Mouse (Mus musculus) gastrocnemius, adult 2 months (tissue): ENCODE results near the gene Disp2. TPM values are rescaled to one million over a fixed set of nuclear protein-coding genes. Genes with fewer than 3 reads are reported as not detected.

Experiments used
- DNase-seq: peaks from one replicate; pipeline ENCODE4 v3.0.0; 2022
- H3K27ac ChIP-seq: fragments of 200-600 bp; 2 replicates; pipeline ENCODE4 v1.8.1; 2022; ENCODE audit warnings: mild to moderate bottlenecking
- H3K4me3 ChIP-seq: fragments of 200-600 bp; 2 replicates; pipeline ENCODE4 v1.8.1; 2022; ENCODE audit warnings: mild to moderate bottlenecking, moderate library complexity
- CTCF ChIP-seq: fragments of 200-600 bp; IDR thresholded peaks from 2 replicates; pipeline ENCODE4 v1.8.1; 2022; ENCODE audit warnings: antibody characterized with exemption, mild to moderate bottlenecking, moderate library complexity
- intact Hi-C: fragments of 180-260 bp; cut with DNase I; formaldehyde crosslinking; loops from one replicate; pipeline ENCODE4 v1.15.1; 2025
- long read RNA-seq, 2 experiments: library from polyadenylated mRNA; stranded (forward); transcript quantifications; one replicate each; pipeline ENCODE4 v2.0.0; 2021
- total RNA-seq, 2 experiments: library from RNA; stranded (reverse); gene quantifications; 2 replicates each; pipeline ENCODE4 v1.2.3; 2021

The Disp2 gene
- not detected for total RNA-seq
- long read RNA-seq, experiment 1 = 0 reads
- long read RNA-seq, experiment 2 = 0 reads

DNA sequence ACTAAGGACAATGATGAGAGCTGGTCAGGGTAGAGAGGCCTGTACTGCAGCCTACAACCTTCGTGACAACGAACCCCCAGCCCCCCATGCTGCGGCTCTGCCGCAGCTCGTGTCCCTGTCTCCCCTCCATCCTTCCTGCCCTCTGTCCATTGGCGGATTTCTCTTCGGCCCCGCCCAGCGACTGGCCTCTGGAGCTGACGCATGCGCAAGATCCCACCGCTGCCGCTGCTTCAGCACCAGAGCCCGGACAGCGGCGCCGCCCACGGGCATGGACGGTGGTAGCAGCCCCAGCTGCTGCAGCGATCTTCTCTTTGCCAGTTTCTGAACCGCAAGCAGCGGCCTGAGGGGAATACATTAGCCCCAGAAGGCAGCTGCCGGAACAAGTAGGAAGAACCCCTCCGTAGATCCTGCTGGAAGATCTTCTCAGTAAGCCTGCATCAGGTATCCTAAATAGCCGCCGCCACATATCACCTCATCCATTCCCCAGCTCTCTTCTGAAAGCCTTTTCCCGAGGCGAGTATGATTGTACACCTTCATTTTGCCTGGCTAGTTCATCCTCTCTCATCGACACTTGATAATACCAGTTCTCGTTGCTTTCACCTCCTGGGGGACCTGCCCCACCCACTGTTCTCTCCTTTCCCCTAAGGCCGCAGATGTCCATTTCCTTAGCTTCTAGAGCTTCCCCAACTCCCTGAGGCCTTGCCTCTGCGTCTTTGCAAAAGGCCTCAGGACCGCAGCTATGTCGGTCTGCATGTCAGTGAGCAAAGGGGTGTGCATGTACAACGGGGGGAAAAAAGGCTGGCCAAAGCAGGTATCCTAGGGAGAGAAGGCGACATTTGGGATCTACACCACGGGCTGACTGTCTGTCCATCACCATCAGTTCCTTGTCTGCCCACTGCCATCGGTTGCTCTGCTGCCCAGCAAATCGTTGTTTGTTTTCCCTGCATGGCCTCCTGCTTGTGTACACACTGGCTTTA, at the start of gene Disp2:
Gene Disp2 (plus strand): TSS at position 216 of the 977 bp plus-strand sequence.
- H3K27ac ChIP-seq = no peak within 1 kb of the TSS
- peak; percentile 96 for DNase-seq
- intact Hi-C loops = loop anchor here (5.0 kb wide), 1 partner anchor 37 kb away; no protein-coding TSS in a partner anchor
- TF ChIP-seq CTCF = peak; percentile 57
- peak within 1 kb of the TSS; percentile 61 for H3K4me3 ChIP-seq

DNA sequence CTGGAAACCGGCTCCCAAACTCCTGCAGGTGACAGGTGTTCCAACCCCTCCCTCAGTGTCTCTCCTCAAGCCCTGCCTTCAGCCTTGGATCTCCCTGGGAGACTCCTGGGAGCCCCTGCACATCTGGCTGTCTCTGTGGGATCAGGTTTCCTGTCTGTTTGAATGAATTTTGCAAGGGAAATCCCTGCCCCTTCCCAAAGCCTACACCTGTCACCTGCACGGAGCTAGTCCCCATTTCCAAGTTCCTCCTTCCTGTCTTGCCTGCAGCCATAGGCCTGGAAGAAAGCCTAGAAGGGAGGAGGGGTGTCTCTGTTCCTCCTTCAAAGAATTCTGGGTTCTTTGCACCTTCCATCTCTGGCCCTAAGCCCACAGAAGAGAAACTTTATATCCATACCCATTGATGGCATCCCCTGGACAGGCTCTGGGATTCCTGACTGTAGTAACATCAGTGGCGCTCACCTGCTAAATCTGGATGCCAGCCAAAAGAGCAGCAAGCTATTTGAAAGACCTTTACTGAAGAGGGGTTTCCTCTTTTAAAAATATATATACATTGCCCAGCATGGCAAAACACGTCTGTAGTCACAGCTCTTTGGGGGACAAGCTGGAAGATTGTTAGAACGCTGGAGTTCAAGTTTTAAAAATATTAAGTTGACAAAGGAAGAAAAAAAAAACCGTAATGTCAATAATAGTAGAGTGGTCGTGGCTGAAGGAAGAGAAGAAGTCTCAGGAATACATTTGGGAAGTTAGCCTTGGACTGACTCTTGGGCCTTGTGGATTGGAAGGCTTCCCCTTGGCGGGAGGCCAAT, 49.5 kb upstream of the Disp2 start:
- no peak for TF ChIP-seq CTCF
- intact Hi-C loops = loop anchor here (1.0 kb wide), 2 partner anchors 30 to 92 kb away; no protein-coding TSS in a partner anchor
- H3K27ac ChIP-seq = no peak overlapping the region
- H3K4me3 ChIP-seq = no peak overlapping the region
- no peak for DNase-seq

DNA sequence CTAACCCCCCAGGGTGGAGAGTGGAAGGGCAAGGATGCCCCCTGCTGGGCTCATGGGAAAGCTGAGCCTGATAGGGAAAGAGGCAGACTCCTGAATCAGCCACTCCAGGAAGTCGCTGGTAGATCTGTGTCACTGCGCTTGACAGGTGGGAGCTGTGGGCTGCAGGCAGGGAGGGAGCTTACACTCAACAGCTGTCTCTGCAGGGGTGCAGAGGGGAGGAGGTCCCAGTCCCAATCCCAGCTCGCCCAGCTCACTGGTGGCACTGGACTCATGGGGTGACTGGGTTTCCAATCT, 49.0 kb upstream of the Disp2 start:
- H3K27ac ChIP-seq = no peak overlapping the region
- peak; percentile 80 for DNase-seq
- H3K4me3 ChIP-seq = no peak overlapping the region
- peak; percentile 86 for TF ChIP-seq CTCF
- intact Hi-C loops = loop anchor here (1.0 kb wide), 2 partner anchors 30 to 92 kb away; no protein-coding TSS in a partner anchor

DNA sequence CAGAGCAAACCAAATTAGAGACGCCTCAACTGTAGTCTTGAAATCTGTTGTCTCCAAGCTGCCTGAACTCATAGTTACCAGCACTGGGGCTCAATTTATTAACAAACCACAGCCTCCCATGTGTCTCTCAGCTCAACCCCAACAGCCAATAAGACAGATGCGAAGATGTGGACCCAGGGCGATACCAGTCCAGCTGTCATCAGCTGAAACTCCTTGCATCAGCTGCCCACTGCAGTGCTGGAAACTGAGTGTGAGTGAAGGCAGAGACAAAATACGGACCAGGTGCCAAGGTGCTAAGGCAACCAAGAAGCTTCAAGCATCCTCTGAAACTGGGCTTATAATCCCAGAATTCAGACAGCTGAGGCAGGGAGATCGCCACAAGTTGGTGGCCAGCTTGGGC, 47.5 kb upstream of the Disp2 start:
- intact Hi-C loops = no loop called here

DNA sequence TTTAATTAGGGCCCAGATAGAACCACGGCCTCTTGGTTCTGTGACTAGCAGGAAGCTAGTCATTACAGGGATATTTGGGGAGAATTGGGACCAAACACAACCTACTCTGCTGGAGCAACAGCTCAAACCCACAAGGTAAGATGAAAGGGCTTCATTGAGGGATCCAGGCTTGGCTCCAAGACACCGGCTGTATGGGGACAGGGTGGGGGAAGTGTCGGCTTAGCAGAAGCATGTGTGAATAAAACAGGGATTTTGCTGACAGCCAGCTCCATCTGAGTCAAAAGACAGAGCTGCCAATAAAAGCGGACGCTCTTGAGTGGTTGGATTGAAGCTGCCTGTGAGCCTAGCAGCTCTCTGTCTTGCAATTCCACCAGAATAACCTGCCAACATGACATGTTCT, 46.2 kb upstream of the Disp2 start:
- intact Hi-C loops = no loop called here

More for the DNA sequence above, 47.5 kb upstream of the Disp2 start:
- Histone ChIP-seq H3K4me3 (no peak overlapping the region), H3K27ac (no peak overlapping the region)
- no peak for DNase-seq
- TF ChIP-seq CTCF = no peak

DNA sequence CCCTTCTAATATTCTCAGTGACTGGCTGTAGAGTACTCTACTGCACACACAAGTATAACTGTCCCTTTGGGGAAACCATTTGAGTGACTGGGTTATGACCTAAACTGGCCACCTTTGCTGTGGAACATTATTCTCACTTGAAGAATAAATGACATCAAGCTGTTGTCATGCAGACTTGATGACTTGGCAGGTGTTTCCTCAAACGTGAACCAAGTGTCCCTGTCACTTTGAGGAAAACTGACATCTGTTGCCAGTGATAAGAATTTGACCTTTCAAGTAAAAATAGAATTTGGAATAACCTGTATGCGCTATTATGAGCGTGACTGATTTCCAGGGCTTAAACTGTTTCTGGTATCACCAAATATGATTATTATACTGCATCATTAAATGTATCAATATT, 39.2 kb upstream of the Disp2 start:
- intact Hi-C loops = loop anchor here (5.0 to 10.0 kb wide), 3 partner anchors 42 to 444 kb away; partner anchors contain the start of gene Bmf

More for the DNA sequence above, 46.2 kb upstream of the Disp2 start:
- Histone ChIP-seq H3K27ac (no peak overlapping the region), H3K4me3 (no peak overlapping the region)
- TF ChIP-seq CTCF = no peak
- no peak for DNase-seq

DNA sequence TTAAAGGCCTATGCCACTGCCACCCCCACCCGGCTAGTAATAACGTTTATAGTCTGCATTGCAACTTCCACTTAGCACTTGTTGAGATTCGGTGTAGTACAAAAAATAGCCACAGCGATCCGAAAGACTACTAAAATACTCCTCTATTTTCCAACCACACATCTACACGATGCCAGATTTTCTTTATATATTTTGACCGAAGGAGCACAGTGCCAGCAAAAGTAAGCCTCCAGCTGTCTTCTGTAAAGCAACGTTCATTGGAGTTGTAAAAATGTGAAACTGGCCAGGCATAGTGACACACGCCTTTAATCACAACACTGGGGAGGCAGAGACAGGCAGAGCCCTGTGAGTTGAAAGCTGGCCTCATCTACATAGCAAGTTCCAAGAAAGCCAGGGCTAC, 38.3 kb upstream of the Disp2 start:
- Histone ChIP-seq H3K27ac (no peak overlapping the region), H3K4me3 (no peak overlapping the region)
- intact Hi-C loops = loop anchor here (5.0 to 10.0 kb wide), 3 partner anchors 41 to 444 kb away; partner anchors contain the start of gene Bmf
- no peak for TF ChIP-seq CTCF
- no peak for DNase-seq

More for the DNA sequence above, 39.2 kb upstream of the Disp2 start:
- Histone ChIP-seq H3K27ac (no peak overlapping the region), H3K4me3 (no peak overlapping the region)
- no peak for TF ChIP-seq CTCF
- DNase-seq = no peak

DNA sequence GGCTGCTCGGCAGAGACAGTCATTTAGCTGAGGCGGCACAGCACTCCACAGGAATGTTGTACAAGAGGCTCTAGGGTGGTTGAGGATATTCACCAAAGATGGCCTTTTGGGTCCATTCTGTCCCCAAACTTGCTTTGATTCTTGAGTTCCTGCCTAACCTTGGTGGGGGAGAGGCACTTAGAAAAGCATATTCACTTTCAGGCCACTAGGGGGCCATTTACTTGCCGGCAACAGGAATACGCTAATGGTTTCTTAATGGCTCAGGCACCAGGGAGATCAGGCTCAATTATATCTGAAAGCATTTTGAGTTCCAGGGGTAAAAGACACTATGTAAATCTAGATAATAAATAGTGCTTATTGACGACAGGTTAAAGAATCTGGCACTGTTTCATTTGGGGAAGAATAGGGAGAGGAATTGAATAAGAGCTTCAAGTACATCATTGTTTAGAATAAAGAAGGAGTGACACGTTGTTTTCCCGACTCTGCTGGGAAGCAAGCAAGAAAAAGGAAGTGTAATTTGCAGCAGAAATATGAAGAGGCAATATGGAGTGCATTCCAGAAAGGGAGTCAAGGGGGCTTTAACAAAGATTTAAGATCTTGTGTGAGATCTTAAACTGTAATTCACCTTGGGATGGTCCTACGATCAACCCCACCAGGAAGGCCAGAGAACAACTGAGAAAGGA, 36.1 kb upstream of the Disp2 start:
- intact Hi-C loops = loop anchor here (1.0 to 10.0 kb wide), 4 partner anchors 19 to 441 kb away; partner anchors contain the start of genes Bmf and Ccdc9b
- no peak overlapping the region for H3K27ac ChIP-seq
- H3K4me3 ChIP-seq = no peak overlapping the region
- TF ChIP-seq CTCF = peak; percentile 90
- no peak for DNase-seq

DNA sequence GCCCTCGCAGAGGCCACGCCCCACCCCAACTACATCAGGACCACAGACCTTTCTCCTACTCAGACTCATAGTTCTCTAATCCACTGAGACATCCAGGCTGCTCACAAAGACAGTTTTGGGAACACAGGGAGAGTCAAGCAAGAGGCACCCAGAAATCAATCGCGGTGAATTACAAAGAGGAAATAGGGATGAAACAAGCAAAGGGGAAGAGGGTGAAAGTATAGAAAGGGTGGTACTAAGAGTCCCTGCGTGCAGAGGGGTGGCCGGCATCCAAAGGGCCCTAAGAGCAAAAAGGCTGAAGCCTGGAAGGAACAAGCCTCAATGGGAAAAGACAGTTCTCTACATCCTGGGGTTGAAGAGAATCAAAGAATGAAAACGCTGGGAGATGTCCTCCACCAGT, 34.9 kb upstream of the Disp2 start:
- DNase-seq = no peak
- H3K27ac ChIP-seq = peak overlapping the region; percentile 77; the same call in 1 of the 2 replicates
- no peak for TF ChIP-seq CTCF
- peak overlapping the region; percentile 94 for H3K4me3 ChIP-seq
- intact Hi-C loops = loop anchor here (5.0 to 10.0 kb wide), 3 partner anchors 38 to 440 kb away; partner anchors contain the start of gene Bmf

DNA sequence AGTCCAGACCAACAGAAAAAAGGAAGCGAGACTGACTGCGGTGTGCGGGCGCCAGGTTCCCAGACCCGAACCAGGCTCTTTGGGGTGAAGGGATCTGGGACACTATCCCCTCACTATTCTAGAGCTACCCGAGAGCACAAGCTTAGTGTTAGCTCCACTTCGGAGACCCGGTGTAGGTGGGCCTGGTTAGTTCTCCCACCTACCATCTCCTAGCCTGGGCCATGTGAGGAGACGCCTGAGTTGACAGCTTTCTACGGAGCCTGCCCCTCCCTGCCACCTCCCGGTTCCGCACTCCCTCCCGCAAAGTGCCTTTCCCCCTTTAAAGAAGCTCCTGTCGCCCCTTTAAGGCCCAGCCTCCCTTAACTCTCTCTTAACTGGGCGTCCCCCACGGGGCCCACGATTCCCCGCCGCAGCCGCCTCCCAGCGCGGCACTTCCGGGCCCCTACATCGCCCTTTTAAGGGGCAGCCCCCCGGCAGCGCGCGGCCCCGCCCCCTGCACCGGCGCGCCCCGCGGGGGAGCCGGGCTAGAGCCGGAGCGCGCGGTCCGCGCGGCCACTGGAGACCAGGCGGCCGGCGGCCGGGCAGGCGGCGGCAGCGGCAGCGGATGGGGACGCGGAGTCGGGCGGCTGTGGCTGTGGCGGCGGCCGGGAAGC, 34.2 kb upstream of the Disp2 start, which contains the start of gene Inafm2:
Gene Inafm2 (plus strand): TSS at position 527 of the 653 bp plus-strand sequence.
- H3K27ac ChIP-seq = peak within 1 kb of the TSS; percentile 83
- intact Hi-C loops = loop anchor here (10.0 kb wide), 2 partner anchors 201 to 439 kb away; partner anchors contain the start of gene Bmf
- no peak for TF ChIP-seq CTCF
- peak within 1 kb of the TSS; percentile 94 for H3K4me3 ChIP-seq
- peak; percentile 96 for DNase-seq
